Mouse (Mus musculus): ENCODE results near the gene Srsf12. TPM values are rescaled to one million over a fixed set of nuclear protein-coding genes. Genes with fewer than 3 reads are reported as not detected.

The Srsf12 gene
- total RNA-seq (2018; cell fraction: chromatin; rRNA removed) = under 1 TPM in 1 of 26 experiments, not detected in 25; 0.28 TPM
- total RNA-seq (2018; cell fraction: cytosol; rRNA removed) = not detected
- not detected for total RNA-seq (2018; cell fraction: nucleus; rRNA removed)
- not detected in 3 replicates for polyA plus RNA-seq (2018)

GRCm38 (mm10) chr4:33208881-33209841 lies at the start of gene Srsf12:
TSS of gene Srsf12 (plus strand) at chr4:33208991.
- no peaks in the 10 kb centered on the region for H3K36me3 ChIP-seq (ENCODE audit: inconsistent target)
- WGBS (ENCODE audit: missing documents) = 4% methylated on average over 60 of the region's 65 CpGs
- no peak within 1 kb of the TSS for H3K4me3 ChIP-seq (ENCODE audit: inconsistent target)
- no peaks in the 10 kb centered on the region for H3K79me2 ChIP-seq (ENCODE audit: inconsistent target)
- H3K27ac ChIP-seq = no peak within 1 kb of the TSS

- Histone ChIP-seq H3K4me3 (ENCODE audit: inconsistent target) (no peak overlapping the region), H3K27ac (no peak overlapping the region), H3K79me2 (ENCODE audit: inconsistent target) (no peaks in the 10 kb centered on the region), H3K36me3 (ENCODE audit: inconsistent target) (no peaks in the 10 kb centered on the region)
- 91% methylated on average over 5 of the region's 5 CpGs for WGBS (ENCODE audit: missing documents)
Observed at GRCm38 (mm10) chr4:33183477-33183876, 25.3 kb upstream of the Srsf12 start.

GRCm38 (mm10) chr4:33188164-33188563 lies 20.6 kb upstream of the Srsf12 start:
- WGBS (ENCODE audit: missing documents) = 33% methylated on average over 7 of the region's 9 CpGs
- no peaks in the 10 kb centered on the region for H3K79me2 ChIP-seq (ENCODE audit: inconsistent target)
- H3K36me3 ChIP-seq (ENCODE audit: inconsistent target) = no peaks in the 10 kb centered on the region
- H3K4me3 ChIP-seq (ENCODE audit: inconsistent target) = no peak overlapping the region
- no peak overlapping the region for H3K27ac ChIP-seq

- Histone ChIP-seq H3K4me3 (ENCODE audit: inconsistent target) (no peak overlapping the region), H3K27ac (no peak overlapping the region), H3K79me2 (ENCODE audit: inconsistent target) (no peaks in the 10 kb centered on the region), H3K36me3 (ENCODE audit: inconsistent target) (no peaks in the 10 kb centered on the region)
- 2% methylated on average over 95 of the region's 123 CpGs for WGBS (ENCODE audit: missing documents)
Observed at GRCm38 (mm10) chr4:33188781-33189734, 19.7 kb upstream of the Srsf12 start.

GRCm38 (mm10) chr4:33189735-33190036 lies 19.1 kb upstream of the Srsf12 start, which contains the start of gene Pm20d2:
TSS of gene Pm20d2 (minus strand) at chr4:33189737.
- H3K27ac ChIP-seq = no peak within 1 kb of the TSS
- 2% methylated on average over 5 of the region's 6 CpGs for WGBS (ENCODE audit: missing documents)
- H3K36me3 ChIP-seq (ENCODE audit: inconsistent target) = no peaks in the 10 kb centered on the region
- H3K4me3 ChIP-seq (ENCODE audit: inconsistent target) = no peak within 1 kb of the TSS
- no peaks in the 10 kb centered on the region for H3K79me2 ChIP-seq (ENCODE audit: inconsistent target)

GRCm38 (mm10) chr4:33198117-33198516 lies 10.7 kb upstream of the Srsf12 start:
- 48% methylated on average over 2 of the region's 2 CpGs for WGBS (ENCODE audit: missing documents)

GRCm38 (mm10) chr4:33204682-33205081 lies 4.1 kb upstream of the Srsf12 start:
- WGBS (ENCODE audit: missing documents) = 41% methylated on average over 4 of the region's 4 CpGs
- Histone ChIP-seq H3K27ac (no peak overlapping the region), H3K4me3 (ENCODE audit: inconsistent target) (no peak overlapping the region), H3K36me3 (ENCODE audit: inconsistent target) (no peaks in the 10 kb centered on the region), H3K79me2 (ENCODE audit: inconsistent target) (no peaks in the 10 kb centered on the region)

More at GRCm38 (mm10) chr4:33198117-33198516, 10.7 kb upstream of the Srsf12 start:
- Histone ChIP-seq H3K79me2 (ENCODE audit: inconsistent target) (no peaks in the 10 kb centered on the region), H3K27ac (no peak overlapping the region), H3K36me3 (ENCODE audit: inconsistent target) (no peaks in the 10 kb centered on the region), H3K4me3 (ENCODE audit: inconsistent target) (no peak overlapping the region)

GRCm38 (mm10) chr4:33207551-33207950 lies 1.2 kb upstream of the Srsf12 start:
- H3K27ac ChIP-seq = no peak overlapping the region
- no peaks in the 10 kb centered on the region for H3K36me3 ChIP-seq (ENCODE audit: inconsistent target)
- 85% methylated on average over 2 of the region's 2 CpGs for WGBS (ENCODE audit: missing documents)
- H3K4me3 ChIP-seq (ENCODE audit: inconsistent target) = no peak overlapping the region
- H3K79me2 ChIP-seq (ENCODE audit: inconsistent target) = no peaks in the 10 kb centered on the region

- WGBS (ENCODE audit: missing documents) = 80% methylated on average over 1 of the region's 1 CpGs
- H3K27ac ChIP-seq = no peak overlapping the region
- no peak overlapping the region for H3K4me3 ChIP-seq (ENCODE audit: inconsistent target)
- no peaks in the 10 kb centered on the region for H3K79me2 ChIP-seq (ENCODE audit: inconsistent target)
- no peaks in the 10 kb centered on the region for H3K36me3 ChIP-seq (ENCODE audit: inconsistent target)
Observed at GRCm38 (mm10) chr4:33221847-33222246, 13.1 kb downstream of the Srsf12 start.

GRCm38 (mm10) chr4:33224003-33224675 lies 15.3 kb downstream of the Srsf12 start:
- Histone ChIP-seq H3K4me3 (ENCODE audit: inconsistent target) (no peak overlapping the region), H3K36me3 (ENCODE audit: inconsistent target) (no peaks in the 10 kb centered on the region), H3K27ac (no peak overlapping the region), H3K79me2 (ENCODE audit: inconsistent target) (no peaks in the 10 kb centered on the region)
- 96% methylated on average over 7 of the region's 7 CpGs for whole genome bisulfite sequencing (ENCODE audit: missing documents)

- no peak overlapping the region for H3K27ac ChIP-seq
- 76% methylated on average over 7 of the region's 7 CpGs for WGBS (ENCODE audit: missing documents)
- no peak overlapping the region for H3K4me3 ChIP-seq (ENCODE audit: inconsistent target)
- H3K36me3 ChIP-seq (ENCODE audit: inconsistent target) = no peaks in the 10 kb centered on the region
- no peaks in the 10 kb centered on the region for H3K79me2 ChIP-seq (ENCODE audit: inconsistent target)
Observed at GRCm38 (mm10) chr4:33227164-33227563, 18.4 kb downstream of the Srsf12 start.

GRCm38 (mm10) chr4:33229639-33230038 lies 20.8 kb downstream of the Srsf12 start:
- WGBS (ENCODE audit: missing documents) = 86% methylated on average over 3 of the region's 4 CpGs
- no peak overlapping the region for H3K27ac ChIP-seq
- no peaks in the 10 kb centered on the region for H3K79me2 ChIP-seq (ENCODE audit: inconsistent target)
- no peaks in the 10 kb centered on the region for H3K36me3 ChIP-seq (ENCODE audit: inconsistent target)
- H3K4me3 ChIP-seq (ENCODE audit: inconsistent target) = no peak overlapping the region

- WGBS (ENCODE audit: missing documents) = 96% methylated on average over 17 of the region's 18 CpGs
- no peaks in the 10 kb centered on the region for H3K36me3 ChIP-seq (ENCODE audit: inconsistent target)
- H3K27ac ChIP-seq = no peak overlapping the region
- H3K79me2 ChIP-seq (ENCODE audit: inconsistent target) = no peaks in the 10 kb centered on the region
- H3K4me3 ChIP-seq (ENCODE audit: inconsistent target) = no peak overlapping the region
Observed at GRCm38 (mm10) chr4:33230881-33231280, 22.1 kb downstream of the Srsf12 start.

- 58% methylated on average over 5 of the region's 5 CpGs for WGBS (ENCODE audit: missing documents)
- H3K27ac ChIP-seq = no peak overlapping the region
- no peak overlapping the region for H3K4me3 ChIP-seq (ENCODE audit: inconsistent target)
- H3K79me2 ChIP-seq (ENCODE audit: inconsistent target) = peaks cover 30% of the 10 kb centered on the region
- H3K36me3 ChIP-seq (ENCODE audit: inconsistent target) = peaks cover 16% of the 10 kb centered on the region; the same call in 1 of the 2 replicates
Observed at GRCm38 (mm10) chr4:33242536-33242935, 33.7 kb downstream of the Srsf12 start.
